Mouse (Mus musculus) hindbrain, embryonic 15.5 days (tissue): ENCODE data around the gene Tcte3. TPM values are rescaled to one million over a fixed set of nuclear protein-coding genes. Genes with fewer than 3 reads are reported as not detected.
"Not testable (repeated sequence)": the region's sequence is repeated elsewhere in the genome, so short reads cannot be mapped to it uniquely, and the experiment has no call there.

Experiments used
- ATAC-seq: fragments of 200-750 bp; cut with Nextera tagmentation; 2 replicates; pipeline ENCODE4 v1.8.0; 2017; ENCODE audit warnings: low read depth, moderate number of reproducible peaks, moderate TSS enrichment; ENCODE audit not compliant: low FRiP score
- H3K27ac ChIP-seq: fragments of 300-500 bp; sonication (generic); replicated peaks from 2 replicates; pipeline ENCODE4 v1.5.1; 2015; ENCODE audit warnings: mild to moderate bottlenecking, inconsistent platforms
- H3K27me3 ChIP-seq: fragments of 300-500 bp; sonication (generic); 2 replicates; pipeline ENCODE4 v1.6.1; 2015; ENCODE audit warnings: control low read depth, inconsistent platforms
- H3K36me3 ChIP-seq: fragments of 300-500 bp; sonication (generic); 2 replicates; pipeline ENCODE4 v1.6.1; 2015; ENCODE audit warnings: control low read depth, inconsistent platforms
- H3K4me1 ChIP-seq: fragments of 300-500 bp; sonication (generic); replicated peaks from 2 replicates; pipeline ENCODE4 v1.6.1; 2015; ENCODE audit warnings: control low read depth, inconsistent platforms
- H3K4me2 ChIP-seq: fragments of 300-500 bp; sonication (generic); 2 replicates; pipeline ENCODE4 v1.6.1; 2015; ENCODE audit warnings: moderate library complexity, mild to moderate bottlenecking, inconsistent platforms
- H3K4me3 ChIP-seq: fragments of 300-500 bp; sonication (generic); 2 replicates; pipeline ENCODE4 v1.5.1; 2015; ENCODE audit warnings: mild to moderate bottlenecking, inconsistent platforms
- H3K9ac ChIP-seq: fragments of 300-500 bp; sonication (generic); 2 replicates; pipeline ENCODE4 v1.6.1; 2015; ENCODE audit warnings: inconsistent platforms
- H3K9me3 ChIP-seq: fragments of 300-500 bp; sonication (generic); 2 replicates; pipeline ENCODE4 v1.6.1; 2016; ENCODE audit warnings: control low read depth, inconsistent platforms
- WGBS: fragments of 180-500 bp; shearing (Covaris S2); methylation state at CpG from one replicate; pipeline ENCODE4 v1.1.7; 2015; 5-methylcytosine and 5-hydroxymethylcytosine counted together
- polyA plus RNA-seq: library from polyadenylated mRNA; unstranded; fragments of >200 nt; fragmentation: Nextera tagmentation; extraction: Ambion mirVana; gene quantifications from 2 replicates; pipeline ENCODE4 v1.2.1, GENCODE M21; 2015

Tcte3 gene
- polyA plus RNA-seq, 1 experiment from 2014 or later = 0.71 TPM

GRCm38 (mm10) chr17:15024502-15025193 lies 16.6 kb downstream of the Tcte3 start:
- not testable (repeated sequence) for H3K27ac ChIP-seq, H3K9ac ChIP-seq, H3K4me1 ChIP-seq, H3K9me3 ChIP-seq, H3K36me3 ChIP-seq, H3K4me3 ChIP-seq, H3K27me3 ChIP-seq, H3K4me2 ChIP-seq
- ATAC-seq = peak; percentile 92
- no CpG with 5 or more reads among the region's 48 CpGs for WGBS

- H3K4me3 ChIP-seq, H3K36me3 ChIP-seq, H3K27me3 ChIP-seq, H3K9me3 ChIP-seq, H3K4me1 ChIP-seq, H3K4me2 ChIP-seq, H3K9ac ChIP-seq, H3K27ac ChIP-seq: not testable (repeated sequence)
- peak; percentile 82 for ATAC-seq
- no CpG with 5 or more reads among the region's 97 CpGs for WGBS
Measured at GRCm38 (mm10) chr17:15023878-15024492, 17.3 kb downstream of the Tcte3 start.

- 79% methylated on average over 3 of the region's 3 CpGs for WGBS
Measured at GRCm38 (mm10) chr17:15021503-15022220, 19.6 kb downstream of the Tcte3 start.

GRCm38 (mm10) chr17:15009706-15010413 lies 31.4 kb downstream of the Tcte3 start, which contains the start of gene Gm3435:
Gm3435 (plus strand) TSS chr17:15010176.
- not testable (repeated sequence) for H3K4me1 ChIP-seq, H3K27ac ChIP-seq, H3K9me3 ChIP-seq, H3K9ac ChIP-seq, H3K4me3 ChIP-seq, H3K27me3 ChIP-seq, H3K36me3 ChIP-seq, H3K4me2 ChIP-seq
- no CpG with 5 or more reads among the region's 60 CpGs for WGBS
- peak; percentile 99 for ATAC-seq

More at GRCm38 (mm10) chr17:15021503-15022220, 19.6 kb downstream of the Tcte3 start:
- not testable (repeated sequence) for ATAC-seq, H3K27me3 ChIP-seq, H3K4me3 ChIP-seq, H3K4me2 ChIP-seq, H3K9ac ChIP-seq, H3K4me1 ChIP-seq, H3K9me3 ChIP-seq, H3K27ac ChIP-seq, H3K36me3 ChIP-seq

- not testable (repeated sequence) for H3K4me1 ChIP-seq, H3K27me3 ChIP-seq, H3K9ac ChIP-seq, H3K27ac ChIP-seq, H3K4me3 ChIP-seq, H3K36me3 ChIP-seq, H3K9me3 ChIP-seq, ATAC-seq, H3K4me2 ChIP-seq
- WGBS = no CpG with 5 or more reads among the region's 3 CpGs
Measured at GRCm38 (mm10) chr17:15009088-15009487, 32.2 kb downstream of the Tcte3 start.

- H3K9me3 ChIP-seq, H3K27me3 ChIP-seq, H3K9ac ChIP-seq, H3K4me1 ChIP-seq, H3K4me2 ChIP-seq, H3K4me3 ChIP-seq, H3K36me3 ChIP-seq, ATAC-seq, H3K27ac ChIP-seq: not testable (repeated sequence)
- WGBS = no CpG with 5 or more reads among the region's 4 CpGs
Measured at GRCm38 (mm10) chr17:15000047-15000446, 41.2 kb downstream of the Tcte3 start.

- not testable (repeated sequence) for H3K9me3 ChIP-seq, ATAC-seq
- no CpG with 5 or more reads among the region's 5 CpGs for WGBS
Measured at GRCm38 (mm10) chr17:14994140-14994539, 47.1 kb downstream of the Tcte3 start.

GRCm38 (mm10) chr17:14993139-14993832 lies 48.0 kb downstream of the Tcte3 start:
- not testable (repeated sequence) for H3K9me3 ChIP-seq, H3K27me3 ChIP-seq, H3K27ac ChIP-seq, H3K4me1 ChIP-seq, H3K4me2 ChIP-seq, H3K4me3 ChIP-seq, H3K36me3 ChIP-seq, H3K9ac ChIP-seq
- no CpG with 5 or more reads among the region's 47 CpGs for WGBS
- peak; percentile 93 for ATAC-seq

More at GRCm38 (mm10) chr17:14994140-14994539, 47.1 kb downstream of the Tcte3 start:
- not testable (repeated sequence) for H3K27ac ChIP-seq, H3K36me3 ChIP-seq, H3K9ac ChIP-seq, H3K4me1 ChIP-seq, H3K27me3 ChIP-seq, H3K4me2 ChIP-seq, H3K4me3 ChIP-seq

- not testable (repeated sequence) for H3K4me3 ChIP-seq, H3K36me3 ChIP-seq, H3K4me2 ChIP-seq, H3K9me3 ChIP-seq, H3K4me1 ChIP-seq, H3K9ac ChIP-seq, H3K27ac ChIP-seq, H3K27me3 ChIP-seq
- no CpG with 5 or more reads among the region's 98 CpGs for WGBS
- peak; percentile 83 for ATAC-seq
Measured at GRCm38 (mm10) chr17:14992522-14993138, 48.7 kb downstream of the Tcte3 start.

- not testable (repeated sequence) for H3K36me3 ChIP-seq, H3K4me2 ChIP-seq
- 72% methylated on average over 4 of the region's 5 CpGs for WGBS
Measured at GRCm38 (mm10) chr17:14990116-14990702, 51.1 kb downstream of the Tcte3 start.

More at GRCm38 (mm10) chr17:14990116-14990702, 51.1 kb downstream of the Tcte3 start:
- H3K27ac ChIP-seq, H3K9me3 ChIP-seq, H3K27me3 ChIP-seq, H3K4me1 ChIP-seq, H3K9ac ChIP-seq, ATAC-seq, H3K4me3 ChIP-seq: not testable (repeated sequence)
